Mouse (Mus musculus) limb, embryonic 12.5 days (tissue): ENCODE results near the gene Nr3c2. TPM values are rescaled to one million over a fixed set of nuclear protein-coding genes. Genes with fewer than 3 reads are reported as not detected.

ENCODE experiments used
- ATAC-seq: fragments of 200-750 bp; cut with Nextera tagmentation; 2 replicates; pipeline ENCODE4 v1.8.0; 2017; ENCODE audit warnings: low read depth, moderate TSS enrichment; ENCODE audit not compliant: insufficient number of reproducible peaks, insufficient read depth, low FRiP score, low TSS enrichment
- H3K27ac ChIP-seq: fragments of 300-500 bp; sonication (generic); 2 replicates; pipeline ENCODE4 v1.5.1; 2016; ENCODE audit warnings: mild to moderate bottlenecking, moderate library complexity
- H3K27me3 ChIP-seq: fragments of 300-500 bp; sonication (generic); 2 replicates; pipeline ENCODE4 v1.6.1; 2016; ENCODE audit warnings: mild to moderate bottlenecking, moderate library complexity
- H3K36me3 ChIP-seq: fragments of 300-500 bp; sonication (generic); 2 replicates; pipeline ENCODE4 v1.6.1; 2016; ENCODE audit warnings: mild to moderate bottlenecking, moderate library complexity
- H3K4me1 ChIP-seq: fragments of 300-500 bp; sonication (generic); replicated peaks from 2 replicates; pipeline ENCODE4 v1.6.1; 2016
- H3K4me2 ChIP-seq: fragments of 300-500 bp; sonication (generic); 2 replicates; pipeline ENCODE4 v1.6.1; 2016; ENCODE audit warnings: mild to moderate bottlenecking, moderate library complexity
- H3K4me3 ChIP-seq: fragments of 300-500 bp; sonication (generic); replicated peaks from 2 replicates; pipeline ENCODE4 v1.5.1; 2016; ENCODE audit warnings: mild to moderate bottlenecking
- H3K9ac ChIP-seq: fragments of 300-500 bp; sonication (generic); replicated peaks from 2 replicates; pipeline ENCODE4 v1.6.1; 2016; ENCODE audit warnings: mild to moderate bottlenecking, moderate library complexity
- H3K9me3 ChIP-seq: fragments of 300-500 bp; sonication (generic); 2 replicates; pipeline ENCODE4 v1.6.1; 2016; ENCODE audit warnings: mild to moderate bottlenecking, moderate library complexity
- WGBS: fragments of 180-500 bp; shearing (Covaris S2); methylation state at CpG from one replicate; pipeline ENCODE4 v1.1.7; 2016; 5-methylcytosine and 5-hydroxymethylcytosine counted together
- polyA plus RNA-seq: library from polyadenylated mRNA; unstranded; fragments of >200 nt; fragmentation: Nextera tagmentation; extraction: Ambion mirVana; gene quantifications from 2 replicates; pipeline ENCODE4 v1.2.1, GENCODE M21; 2016

The Nr3c2 gene
- polyA plus RNA-seq, 1 experiment from 2014 or later: 0.64 TPM

DNA sequence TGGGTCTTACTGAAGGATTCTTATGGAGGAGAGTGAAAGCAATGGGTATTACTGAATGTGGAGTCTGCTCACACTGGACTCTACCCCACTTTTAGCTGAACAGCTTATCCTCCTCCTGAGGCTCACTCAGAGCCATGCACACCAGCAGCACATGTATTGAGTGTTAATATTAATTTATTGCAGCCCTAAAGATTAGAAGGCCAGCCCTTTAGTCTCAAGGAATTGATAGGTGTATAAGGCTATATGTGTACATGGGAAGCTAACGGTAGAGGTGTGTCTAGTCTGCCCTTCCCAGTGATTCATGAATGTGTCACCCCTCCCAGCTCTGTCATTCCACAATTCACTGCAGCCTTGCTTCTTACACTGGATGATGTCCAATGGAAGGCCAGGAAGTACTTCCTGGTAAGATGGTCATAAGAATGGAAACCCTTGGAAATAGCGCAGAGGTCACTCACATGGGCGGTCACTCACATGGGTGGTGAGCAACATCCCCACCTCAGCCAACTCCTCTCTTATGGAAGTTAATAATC is 156.3 kb downstream of the Nr3c2 start:
- no peak overlapping the region for H3K4me2 ChIP-seq
- H3K4me1 ChIP-seq: no peaks in the 10 kb centered on the region
- no peaks in the 10 kb centered on the region for H3K27me3 ChIP-seq
- no peak overlapping the region for H3K27ac ChIP-seq
- 96% methylated on average over 3 of the region's 3 CpGs for WGBS
- no peaks in the 10 kb centered on the region for H3K9me3 ChIP-seq
- H3K9ac ChIP-seq: no peak overlapping the region
- H3K36me3 ChIP-seq: no peaks in the 10 kb centered on the region
- no peak for ATAC-seq
- H3K4me3 ChIP-seq: no peak overlapping the region

DNA sequence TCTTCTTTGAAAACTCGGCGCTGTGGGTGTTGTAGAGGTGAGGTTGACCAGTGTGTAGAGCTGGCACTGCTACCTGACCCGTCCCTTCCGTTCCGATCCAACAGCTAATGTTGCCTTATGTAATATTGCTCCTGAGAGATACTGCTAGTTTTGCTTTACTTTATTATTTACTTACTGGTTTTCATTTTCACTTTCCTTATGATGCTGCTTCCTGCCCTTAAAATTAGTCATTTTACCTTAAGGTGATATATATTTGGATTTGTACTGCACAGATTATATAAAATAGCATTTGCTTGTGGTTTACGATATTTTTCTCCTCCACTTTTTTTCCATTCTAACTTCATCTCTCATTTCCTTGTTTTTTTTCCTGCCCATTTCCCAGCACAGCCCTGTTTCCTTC is 157.6 kb downstream of the Nr3c2 start:
- Histone ChIP-seq H3K27me3 (no peaks in the 10 kb centered on the region), H3K4me1 (no peaks in the 10 kb centered on the region), H3K4me2 (no peak overlapping the region), H3K36me3 (no peaks in the 10 kb centered on the region), H3K9me3 (no peaks in the 10 kb centered on the region), H3K9ac (no peak overlapping the region), H3K27ac (no peak overlapping the region), H3K4me3 (no peak overlapping the region)
- no peak for ATAC-seq
- WGBS: 85% methylated on average over 6 of the region's 6 CpGs

DNA sequence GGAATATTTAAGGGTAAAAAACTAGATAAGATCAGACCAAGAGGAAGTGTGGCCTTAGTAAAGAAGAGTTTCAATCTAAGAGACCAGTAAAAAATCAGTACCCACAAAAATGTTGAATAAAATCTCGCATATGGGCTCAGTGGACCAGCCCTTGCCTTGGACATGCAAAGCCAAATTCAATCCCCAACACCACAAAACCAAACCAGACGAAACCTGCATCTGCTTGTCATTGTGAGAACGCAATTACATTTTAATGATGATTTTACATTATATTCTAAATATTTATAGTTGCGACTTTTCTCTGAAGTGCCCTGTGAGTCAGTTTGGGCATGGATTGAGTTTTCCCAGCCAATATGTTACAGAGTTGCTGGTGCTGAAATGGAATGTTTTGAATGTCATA is 183.4 kb downstream of the Nr3c2 start:
- Histone ChIP-seq H3K9ac (no peak overlapping the region), H3K27ac (no peak overlapping the region), H3K27me3 (no peaks in the 10 kb centered on the region), H3K9me3 (no peaks in the 10 kb centered on the region), H3K4me2 (no peak overlapping the region), H3K4me3 (no peak overlapping the region), H3K36me3 (no peaks in the 10 kb centered on the region), H3K4me1 (no peaks in the 10 kb centered on the region)
- WGBS: 59% methylated on average over 4 of the region's 4 CpGs
- no peak for ATAC-seq

DNA sequence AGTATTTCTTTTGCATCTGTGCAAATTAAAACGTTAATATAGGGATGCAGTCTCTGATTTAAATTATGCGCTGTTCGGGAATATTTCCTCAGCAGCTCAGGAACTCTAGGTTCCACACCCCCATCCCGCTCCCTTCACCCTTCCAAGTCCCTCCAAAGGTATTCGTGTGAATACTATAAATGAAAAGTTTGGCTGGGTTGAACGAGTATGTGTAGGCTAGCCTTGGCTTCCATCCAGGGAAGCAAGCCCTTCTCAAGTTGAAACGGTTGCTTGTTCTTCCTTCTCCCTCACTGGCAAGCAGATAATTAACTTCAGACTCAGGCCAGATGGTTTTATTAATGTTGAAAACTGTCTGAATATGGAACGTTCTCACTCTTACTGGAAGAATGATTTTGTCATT is 186.8 kb downstream of the Nr3c2 start:
- Histone ChIP-seq H3K27ac (no peak overlapping the region), H3K4me2 (no peak overlapping the region), H3K9me3 (no peaks in the 10 kb centered on the region), H3K27me3 (no peaks in the 10 kb centered on the region), H3K4me3 (no peak overlapping the region), H3K9ac (no peak overlapping the region), H3K36me3 (no peaks in the 10 kb centered on the region), H3K4me1 (no peaks in the 10 kb centered on the region)
- WGBS: 67% methylated on average over 8 of the region's 8 CpGs
- no peak for ATAC-seq

DNA sequence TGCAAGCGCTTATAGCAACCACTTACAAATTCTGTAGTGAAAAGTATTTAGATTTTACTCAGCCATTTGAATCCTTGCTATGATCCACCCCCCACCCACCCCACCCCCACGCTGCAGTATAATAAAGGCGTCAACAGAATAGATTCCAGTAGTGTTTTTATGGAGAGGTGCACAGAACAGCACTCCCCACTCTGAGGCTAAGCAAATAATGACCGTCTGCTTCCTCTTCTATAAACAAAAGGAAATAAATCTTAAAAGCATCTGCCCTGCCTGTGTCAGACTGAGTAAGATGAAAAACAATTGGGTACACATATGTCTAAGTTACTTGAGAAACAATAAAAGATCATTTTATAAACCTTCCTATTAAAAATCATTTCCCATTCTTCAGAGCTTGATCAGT is 197.5 kb downstream of the Nr3c2 start:
- 36% methylated on average over 4 of the region's 4 CpGs for WGBS

DNA sequence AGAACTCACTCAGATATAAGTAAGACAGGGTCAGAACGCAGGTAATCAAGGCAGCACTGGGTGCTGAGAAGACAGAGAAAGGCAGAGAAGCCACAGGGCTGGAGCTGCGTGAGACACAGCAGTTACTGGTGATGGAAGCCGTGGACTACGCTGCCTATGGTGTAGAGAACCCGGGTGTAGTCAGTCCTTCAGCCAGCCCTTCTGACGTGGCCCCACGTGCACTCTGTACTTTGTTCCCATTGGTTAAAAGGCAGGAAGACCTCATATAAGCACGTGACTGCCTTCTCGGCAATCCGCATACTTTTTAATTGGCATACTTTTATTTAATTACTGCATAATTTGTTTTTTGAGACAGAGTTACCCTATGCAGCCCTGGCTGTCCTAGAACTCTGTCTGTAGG is 198.9 kb downstream of the Nr3c2 start:
- Histone ChIP-seq H3K27me3 (no peaks in the 10 kb centered on the region), H3K4me3 (no peak overlapping the region), H3K4me1 (no peaks in the 10 kb centered on the region), H3K9me3 (no peaks in the 10 kb centered on the region), H3K27ac (no peak overlapping the region), H3K4me2 (no peak overlapping the region), H3K36me3 (no peaks in the 10 kb centered on the region), H3K9ac (no peak overlapping the region)
- 83% methylated on average over 10 of the region's 10 CpGs for WGBS
- ATAC-seq: no peak

More for the DNA sequence above, 197.5 kb downstream of the Nr3c2 start:
- H3K4me1 ChIP-seq: no peaks in the 10 kb centered on the region
- no peak overlapping the region for H3K4me3 ChIP-seq
- H3K36me3 ChIP-seq: no peaks in the 10 kb centered on the region
- no peak overlapping the region for H3K4me2 ChIP-seq
- H3K9ac ChIP-seq: no peak overlapping the region
- H3K27ac ChIP-seq: no peak overlapping the region
- no peak for ATAC-seq
- no peaks in the 10 kb centered on the region for H3K27me3 ChIP-seq
- no peaks in the 10 kb centered on the region for H3K9me3 ChIP-seq

DNA sequence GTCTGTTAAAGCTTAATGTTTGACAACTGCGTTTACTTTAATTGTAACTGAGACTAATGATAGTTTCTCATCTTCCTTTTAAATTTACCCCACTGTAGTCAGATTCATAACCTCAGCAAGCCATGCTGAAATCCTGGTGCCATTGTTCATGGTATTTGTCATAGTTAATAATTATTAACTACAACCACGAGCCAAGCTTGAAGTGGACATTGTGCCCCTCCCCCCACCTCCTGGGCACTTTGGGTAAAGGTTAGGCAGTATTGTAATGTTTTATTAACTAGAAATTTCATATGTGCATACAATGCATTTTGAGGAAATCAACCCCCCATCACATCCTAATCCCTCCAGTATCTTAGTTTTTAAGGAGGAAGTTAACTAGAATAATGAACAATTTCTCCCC is 201.1 kb downstream of the Nr3c2 start:
- Histone ChIP-seq H3K27me3 (no peaks in the 10 kb centered on the region), H3K4me2 (no peak overlapping the region), H3K4me3 (no peak overlapping the region), H3K36me3 (no peaks in the 10 kb centered on the region), H3K27ac (no peak overlapping the region), H3K9ac (no peak overlapping the region), H3K4me1 (no peaks in the 10 kb centered on the region), H3K9me3 (no peaks in the 10 kb centered on the region)
- no peak for ATAC-seq
- WGBS: 92% methylated on average over 2 of the region's 2 CpGs

DNA sequence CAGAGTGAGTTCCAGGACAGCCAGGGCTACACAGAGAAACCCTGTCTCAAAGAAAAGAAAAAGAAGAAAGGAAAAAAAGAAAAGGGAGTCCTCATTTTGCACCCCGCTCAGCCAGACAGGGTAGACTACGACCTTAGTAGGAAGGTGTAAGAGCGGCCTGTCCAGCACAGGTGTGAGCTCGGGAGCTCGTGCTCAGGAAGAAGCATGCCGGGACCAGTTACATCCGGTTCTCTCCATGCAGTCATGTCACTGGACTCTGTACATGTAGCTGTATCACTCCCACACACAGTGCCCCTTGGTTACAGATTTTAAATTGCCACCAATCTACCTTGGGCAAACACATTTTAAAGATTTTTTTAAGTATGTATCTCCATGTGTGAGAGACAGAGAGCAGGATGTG is 203.6 kb downstream of the Nr3c2 start:
- Histone ChIP-seq H3K27me3 (no peaks in the 10 kb centered on the region), H3K9ac (no peak overlapping the region), H3K9me3 (no peaks in the 10 kb centered on the region), H3K36me3 (no peaks in the 10 kb centered on the region), H3K4me3 (no peak overlapping the region), H3K27ac (no peak overlapping the region), H3K4me1 (peaks cover 3% of the 10 kb centered on the region; the same call in 1 of the 2 replicates), H3K4me2 (no peak overlapping the region)
- WGBS: 89% methylated on average over 7 of the region's 7 CpGs
- ATAC-seq: no peak

DNA sequence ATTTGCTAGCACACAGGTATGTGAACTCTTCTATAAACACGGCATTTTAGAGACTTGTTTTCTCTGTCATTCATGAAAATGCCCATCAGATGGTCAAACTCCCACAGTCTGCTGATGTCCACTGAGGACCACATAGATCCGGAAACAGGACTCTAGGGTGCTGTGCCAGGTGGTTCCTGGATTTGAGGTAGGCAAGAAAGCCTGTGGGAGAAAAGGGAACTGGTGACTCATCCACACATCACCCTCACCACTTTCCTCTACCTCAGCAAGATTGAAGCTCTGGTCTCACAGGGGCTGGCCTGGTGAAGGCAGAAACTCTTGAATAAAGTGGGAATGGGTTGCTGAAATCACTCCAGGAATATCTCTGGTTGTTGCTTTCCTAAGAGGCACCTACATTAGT is 213.5 kb downstream of the Nr3c2 start:
- Histone ChIP-seq H3K9ac (no peak overlapping the region), H3K27me3 (no peaks in the 10 kb centered on the region), H3K4me1 (no peaks in the 10 kb centered on the region), H3K4me2 (no peak overlapping the region), H3K9me3 (no peaks in the 10 kb centered on the region), H3K36me3 (no peaks in the 10 kb centered on the region), H3K4me3 (no peak overlapping the region), H3K27ac (no peak overlapping the region)
- 85% methylated on average over 2 of the region's 2 CpGs for WGBS
- ATAC-seq: no peak

DNA sequence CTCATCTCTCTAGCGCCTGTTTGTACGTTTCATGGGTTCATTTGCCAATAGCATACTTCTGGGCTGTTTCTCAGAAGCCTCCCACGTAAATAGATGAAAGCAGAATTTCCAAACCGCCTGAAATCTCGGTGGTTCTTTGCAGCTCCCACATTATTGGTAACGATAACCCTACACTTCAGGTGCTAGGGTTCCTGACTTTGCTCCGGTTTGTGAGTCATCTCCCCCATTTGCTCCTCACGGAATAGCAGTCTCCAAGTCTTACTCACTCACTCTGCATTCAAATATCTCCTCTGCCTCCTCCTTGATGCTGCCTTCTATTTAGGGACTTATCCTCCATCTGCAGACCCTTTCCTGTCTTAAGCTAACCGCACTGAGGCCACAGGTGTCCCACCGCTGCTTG is 215.5 kb downstream of the Nr3c2 start:
- Histone ChIP-seq H3K4me1 (no peaks in the 10 kb centered on the region), H3K9me3 (no peaks in the 10 kb centered on the region), H3K36me3 (no peaks in the 10 kb centered on the region), H3K27me3 (no peaks in the 10 kb centered on the region), H3K4me3 (no peak overlapping the region), H3K9ac (no peak overlapping the region), H3K4me2 (no peak overlapping the region), H3K27ac (no peak overlapping the region)
- no peak for ATAC-seq
- WGBS: 79% methylated on average over 10 of the region's 10 CpGs

DNA sequence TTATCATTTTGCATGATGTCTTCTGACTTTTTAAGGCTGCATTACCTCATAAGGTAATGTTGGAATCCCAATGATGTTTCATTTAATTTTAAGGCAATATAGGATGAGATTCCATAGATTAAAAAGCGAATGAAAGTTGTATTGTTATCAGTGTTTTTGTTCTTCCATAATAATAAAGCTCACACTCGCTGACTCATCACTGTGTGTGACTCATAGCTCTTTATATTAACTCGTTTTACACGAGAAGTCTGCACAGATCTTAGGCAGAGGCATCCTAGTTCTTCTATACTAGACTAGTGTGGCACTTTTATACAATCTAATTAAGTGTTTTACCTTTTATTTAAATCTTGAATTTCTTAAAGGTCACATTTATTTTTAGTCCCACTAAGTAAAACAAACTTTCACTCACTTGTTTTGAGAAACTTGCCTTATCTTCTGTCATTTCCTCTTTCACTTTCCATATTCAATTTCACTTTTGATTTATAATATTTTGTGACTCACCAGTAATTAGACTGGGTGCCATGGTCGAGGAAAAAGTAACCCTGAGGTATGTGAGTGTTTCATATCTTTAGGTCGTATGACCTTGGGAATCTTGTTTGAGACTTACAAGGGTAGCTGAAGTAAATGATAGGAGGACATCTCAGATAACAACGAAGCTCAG is 217.3 kb downstream of the Nr3c2 start:
- no peaks in the 10 kb centered on the region for H3K36me3 ChIP-seq
- H3K4me2 ChIP-seq: no peak overlapping the region
- peaks cover 9% of the 10 kb centered on the region for H3K4me1 ChIP-seq
- no peaks in the 10 kb centered on the region for H3K9me3 ChIP-seq
- 79% methylated on average over 7 of the region's 7 CpGs for WGBS
- H3K4me3 ChIP-seq: no peak overlapping the region
- no peak overlapping the region for H3K9ac ChIP-seq
- no peak overlapping the region for H3K27ac ChIP-seq
- no peaks in the 10 kb centered on the region for H3K27me3 ChIP-seq
- no peak for ATAC-seq
